Mouse (Mus musculus) cortical plate, adult 2 months (tissue): Measurements from ENCODE around the gene Hrct1. TPM values are rescaled to one million over a fixed set of nuclear protein-coding genes. Genes with fewer than 3 reads are reported as not detected.

Experiments
- H3K27ac ChIP-seq: fragments of 200-500 bp; 2 replicates; pipeline ENCODE4 v1.5.1; 2012; ENCODE audit warnings: low read length, control low read depth, inconsistent platforms; ENCODE audit not compliant: insufficient read depth
- H3K4me1 ChIP-seq: fragments of 200-500 bp; 2 replicates; pipeline ENCODE4 v1.6.1; 2011; ENCODE audit warnings: low read length; ENCODE audit not compliant: control insufficient read depth, insufficient read depth
- H3K4me3 ChIP-seq: fragments of 200-500 bp; 2 replicates; pipeline ENCODE4 v1.5.1; 2011; ENCODE audit warnings: mild to moderate bottlenecking, low read length, control low read depth; ENCODE audit not compliant: insufficient read depth
- CTCF ChIP-seq: fragments of 200-500 bp; IDR thresholded peaks from 2 replicates; pipeline ENCODE4 v1.5.1; 2011; ENCODE audit warnings: mild to moderate bottlenecking, control low read depth, low read length; ENCODE audit not compliant: insufficient read depth; ENCODE audit errors: extremely low read depth
- POLR2A ChIP-seq: fragments of 200-500 bp; IDR thresholded peaks from 2 replicates; pipeline ENCODE4 v1.6.1; 2011; ENCODE audit warnings: mild to moderate bottlenecking, low read length, control low read depth; ENCODE audit not compliant: insufficient read depth; ENCODE audit errors: extremely low read depth
- polyA plus RNA-seq: library from polyadenylated mRNA; depleted of rRNA; stranded (reverse); fragments of >200 nt; gene quantifications from 2 replicates; pipeline ENCODE4 v1.2.3, GENCODE M21; 2012

Gene Hrct1
- polyA plus RNA-seq, 1 experiment: 1.8 TPM

GRCm38 (mm10) chr4:43726228-43726993 lies 577 bp upstream of the Hrct1 start:
- no peak for TF ChIP-seq POLR2A
- TF ChIP-seq CTCF: no peak
- H3K27ac ChIP-seq: no peak overlapping the region
- H3K4me3 ChIP-seq: no peak overlapping the region
- H3K4me1 ChIP-seq: no peaks in the 10 kb centered on the region

GRCm38 (mm10) chr4:43727718-43728575 lies 959 bp downstream of the Hrct1 start:
- no peaks in the 10 kb centered on the region for H3K4me1 ChIP-seq
- no peak overlapping the region for H3K4me3 ChIP-seq
- peak overlapping the region; percentile 60 for H3K27ac ChIP-seq
- TF ChIP-seq POLR2A (no peak), CTCF (no peak)

GRCm38 (mm10) chr4:43728576-43728954 lies 1.6 kb downstream of the Hrct1 start:
- TF ChIP-seq CTCF (no peak), POLR2A (no peak)
- H3K4me1 ChIP-seq: no peaks in the 10 kb centered on the region
- H3K4me3 ChIP-seq: no peak overlapping the region
- H3K27ac ChIP-seq: peak overlapping the region; percentile 51; the same call in 1 of the 2 replicates

GRCm38 (mm10) chr4:43729126-43729525 lies 2.1 kb downstream of the Hrct1 start:
- no peak overlapping the region for H3K4me3 ChIP-seq
- no peak for TF ChIP-seq CTCF
- TF ChIP-seq POLR2A: no peak
- H3K4me1 ChIP-seq: no peaks in the 10 kb centered on the region
- peak overlapping the region; percentile 14; the same call in 1 of the 2 replicates for H3K27ac ChIP-seq

GRCm38 (mm10) chr4:43729794-43730550 lies 3.0 kb downstream of the Hrct1 start, which contains the start of gene Spaar:
Gene Spaar, plus strand, starts transcription at chr4:43730034.
- TF ChIP-seq POLR2A (no peak), CTCF (no peak)
- Histone ChIP-seq H3K4me3 (no peak within 1 kb of the TSS), H3K27ac (peak within 1 kb of the TSS; percentile 14), H3K4me1 (no peaks in the 10 kb centered on the region)

- Histone ChIP-seq H3K27ac (no peak overlapping the region), H3K4me1 (no peaks in the 10 kb centered on the region), H3K4me3 (no peak overlapping the region)
- TF ChIP-seq CTCF (no peak), POLR2A (no peak)
Measured at GRCm38 (mm10) chr4:43730750-43731297, 3.8 kb downstream of the Hrct1 start.

GRCm38 (mm10) chr4:43732171-43732570 lies 5.2 kb downstream of the Hrct1 start:
- Histone ChIP-seq H3K27ac (no peak overlapping the region), H3K4me1 (no peaks in the 10 kb centered on the region), H3K4me3 (no peak overlapping the region)
- TF ChIP-seq CTCF: no peak
- TF ChIP-seq POLR2A: no peak

GRCm38 (mm10) chr4:43733186-43733585 lies 6.2 kb downstream of the Hrct1 start:
- no peaks in the 10 kb centered on the region for H3K4me1 ChIP-seq
- TF ChIP-seq POLR2A: no peak
- no peak for TF ChIP-seq CTCF
- H3K4me3 ChIP-seq: no peak overlapping the region
- H3K27ac ChIP-seq: no peak overlapping the region

GRCm38 (mm10) chr4:43737144-43737543 lies 10.2 kb downstream of the Hrct1 start:
- Histone ChIP-seq H3K27ac (no peak overlapping the region), H3K4me1 (no peaks in the 10 kb centered on the region), H3K4me3 (no peak overlapping the region)
- TF ChIP-seq CTCF: no peak
- TF ChIP-seq POLR2A: no peak
